Mouse (Mus musculus): Measurements from ENCODE around the gene Ankrd13d. TPM values are rescaled to one million over a fixed set of nuclear protein-coding genes. Genes with fewer than 3 reads are reported as not detected.
"Not testable (repeated sequence)": the region's sequence is repeated elsewhere in the genome, so short reads cannot be mapped to it uniquely, and the experiment has no call there.

Ankrd13d gene
- polyA plus RNA-seq, 1 experiment from 2014 or later = 1.4 TPM

GRCm38 (mm10) chr19:4257216-4257896 is 25.6 kb downstream of the Ankrd13d start:
- Histone ChIP-seq H3K9ac (peak overlapping the region; percentile 72), H3K9me3 (replicated peaks) (no peaks in the 10 kb centered on the region), H3K27me3 (replicated peaks) (0 out of 2 replicates have a peak, but pooled peaks cover 5% of the 10 kb centered on the region), H3K4me2 (peak overlapping the region; percentile 96), H3K36me3 (no peaks in the 10 kb centered on the region), H3K27ac (no peak overlapping the region), H3K4me3 (peak overlapping the region; percentile 72), H3K4me1 (peaks cover 21% of the 10 kb centered on the region)
- peak; percentile 85 for ATAC-seq
- WGBS (ENCODE audit: insufficient replicate concordance) = under 1% methylated on average over 41 of the region's 41 CpGs

- no peak overlapping the region for H3K9ac ChIP-seq
- no peak overlapping the region for H3K4me2 ChIP-seq
- no peaks in the 10 kb centered on the region for H3K9me3 ChIP-seq (replicated peaks)
- peaks cover 21% of the 10 kb centered on the region for H3K4me1 ChIP-seq
- H3K36me3 ChIP-seq = no peaks in the 10 kb centered on the region
- H3K27me3 ChIP-seq (replicated peaks) = 0 out of 2 replicates have a peak, but pooled peaks cover 5% of the 10 kb centered on the region
- WGBS (ENCODE audit: insufficient replicate concordance) = 70% methylated on average over 11 of the region's 11 CpGs
- ATAC-seq = no peak
- no peak overlapping the region for H3K27ac ChIP-seq
- H3K4me3 ChIP-seq = no peak overlapping the region
Observed at GRCm38 (mm10) chr19:4255583-4256162, 27.3 kb downstream of the Ankrd13d start.

GRCm38 (mm10) chr19:4254230-4254629 is 28.7 kb downstream of the Ankrd13d start:
- H3K4me3 ChIP-seq = no peak overlapping the region
- ATAC-seq = no peak
- no peak overlapping the region for H3K4me2 ChIP-seq
- H3K27me3 ChIP-seq (replicated peaks) = 0 out of 2 replicates have a peak, but pooled peaks cover 5% of the 10 kb centered on the region
- 74% methylated on average over 7 of the region's 7 CpGs for WGBS (ENCODE audit: insufficient replicate concordance)
- no peak overlapping the region for H3K27ac ChIP-seq
- peaks cover 18% of the 10 kb centered on the region for H3K4me1 ChIP-seq
- no peak overlapping the region for H3K9ac ChIP-seq
- H3K36me3 ChIP-seq = no peaks in the 10 kb centered on the region
- H3K9me3 ChIP-seq (replicated peaks) = no peaks in the 10 kb centered on the region

GRCm38 (mm10) chr19:4248683-4249082 is 34.3 kb downstream of the Ankrd13d start:
- H3K27me3 ChIP-seq (replicated peaks); ATAC-seq; H3K9ac ChIP-seq; H3K4me1 ChIP-seq; H3K36me3 ChIP-seq; H3K4me3 ChIP-seq; H3K4me2 ChIP-seq; H3K27ac ChIP-seq; H3K9me3 ChIP-seq (replicated peaks): not testable (repeated sequence)
- 38% methylated on average over 1 of the region's 1 CpGs for WGBS (ENCODE audit: insufficient replicate concordance)

- ATAC-seq = no peak
- H3K27ac ChIP-seq = no peak overlapping the region
- no peaks in the 10 kb centered on the region for H3K9me3 ChIP-seq (replicated peaks)
- H3K4me1 ChIP-seq = no peaks in the 10 kb centered on the region
- no peak overlapping the region for H3K9ac ChIP-seq
- WGBS (ENCODE audit: insufficient replicate concordance) = 33% methylated on average over 1 of the region's 1 CpGs
- 0 out of 2 replicates have a peak, but pooled peaks cover 7% of the 10 kb centered on the region for H3K27me3 ChIP-seq (replicated peaks)
- H3K36me3 ChIP-seq = no peaks in the 10 kb centered on the region
- H3K4me3 ChIP-seq = no peak overlapping the region
- no peak overlapping the region for H3K4me2 ChIP-seq
Observed at GRCm38 (mm10) chr19:4247010-4247409, 35.9 kb downstream of the Ankrd13d start.

GRCm38 (mm10) chr19:4244775-4245174 is 38.2 kb downstream of the Ankrd13d start:
- Histone ChIP-seq H3K4me1 (no peaks in the 10 kb centered on the region), H3K27ac (no peak overlapping the region), H3K27me3 (replicated peaks) (0 out of 2 replicates have a peak, but pooled peaks cover 7% of the 10 kb centered on the region), H3K9me3 (replicated peaks) (no peaks in the 10 kb centered on the region), H3K36me3 (no peaks in the 10 kb centered on the region), H3K9ac (no peak overlapping the region), H3K4me2 (no peak overlapping the region), H3K4me3 (no peak overlapping the region)
- 63% methylated on average over 6 of the region's 6 CpGs for WGBS (ENCODE audit: insufficient replicate concordance)
- ATAC-seq = no peak

GRCm38 (mm10) chr19:4242416-4242815 is 40.5 kb downstream of the Ankrd13d start:
- H3K9ac ChIP-seq = no peak overlapping the region
- H3K27ac ChIP-seq = no peak overlapping the region
- H3K9me3 ChIP-seq (replicated peaks) = no peaks in the 10 kb centered on the region
- no peaks in the 10 kb centered on the region for H3K36me3 ChIP-seq
- 55% methylated on average over 3 of the region's 3 CpGs for WGBS (ENCODE audit: insufficient replicate concordance)
- no peak overlapping the region for H3K4me2 ChIP-seq
- 0 out of 2 replicates have a peak, but pooled peaks cover 3% of the 10 kb centered on the region for H3K27me3 ChIP-seq (replicated peaks)
- no peaks in the 10 kb centered on the region for H3K4me1 ChIP-seq
- no peak for ATAC-seq
- no peak overlapping the region for H3K4me3 ChIP-seq

- no peaks in the 10 kb centered on the region for H3K36me3 ChIP-seq
- H3K27ac ChIP-seq = no peak overlapping the region
- H3K9ac ChIP-seq = no peak overlapping the region
- no peak overlapping the region for H3K4me2 ChIP-seq
- 0 out of 2 replicates have a peak, but pooled peaks cover 3% of the 10 kb centered on the region for H3K27me3 ChIP-seq (replicated peaks)
- H3K4me3 ChIP-seq = no peak overlapping the region
- H3K9me3 ChIP-seq (replicated peaks) = no peaks in the 10 kb centered on the region
- H3K4me1 ChIP-seq = no peaks in the 10 kb centered on the region
- WGBS (ENCODE audit: insufficient replicate concordance) = 57% methylated on average over 8 of the region's 8 CpGs
- no peak for ATAC-seq
Observed at GRCm38 (mm10) chr19:4240247-4240668, 42.7 kb downstream of the Ankrd13d start.

GRCm38 (mm10) chr19:4234548-4234947 is 48.4 kb downstream of the Ankrd13d start:
- Histone ChIP-seq H3K27ac (no peak overlapping the region), H3K9me3 (replicated peaks) (no peaks in the 10 kb centered on the region), H3K27me3 (replicated peaks) (peaks cover 16% of the 10 kb centered on the region), H3K4me2 (no peak overlapping the region), H3K4me3 (no peak overlapping the region), H3K36me3 (no peaks in the 10 kb centered on the region), H3K4me1 (peaks cover 35% of the 10 kb centered on the region), H3K9ac (no peak overlapping the region)
- ATAC-seq = no peak
- WGBS (ENCODE audit: insufficient replicate concordance) = 54% methylated on average over 4 of the region's 4 CpGs

GRCm38 (mm10) chr19:4232651-4233050 is 50.3 kb downstream of the Ankrd13d start:
- Histone ChIP-seq H3K9me3 (replicated peaks) (no peaks in the 10 kb centered on the region), H3K36me3 (no peaks in the 10 kb centered on the region), H3K4me1 (peaks cover 48% of the 10 kb centered on the region), H3K4me3 (peak overlapping the region; percentile 70; the same call in 1 of the 2 replicates), H3K9ac (peak overlapping the region; percentile 76; the same call in 1 of the 2 replicates), H3K27me3 (replicated peaks) (peaks cover 27% of the 10 kb centered on the region), H3K27ac (peak overlapping the region; percentile 82), H3K4me2 (peak overlapping the region; percentile 89)
- 62% methylated on average over 7 of the region's 7 CpGs for WGBS (ENCODE audit: insufficient replicate concordance)
- ATAC-seq = no peak

GRCm38 (mm10) chr19:4232186-4232572 is 50.8 kb downstream of the Ankrd13d start:
- no peak; the same call in 1 of the 2 replicates for ATAC-seq
- peak overlapping the region; percentile 89 for H3K4me2 ChIP-seq
- H3K4me1 ChIP-seq = peaks cover 51% of the 10 kb centered on the region
- WGBS (ENCODE audit: insufficient replicate concordance) = 10% methylated on average over 2 of the region's 2 CpGs
- H3K9ac ChIP-seq = peak overlapping the region; percentile 76
- no peaks in the 10 kb centered on the region for H3K9me3 ChIP-seq (replicated peaks)
- H3K27ac ChIP-seq = peak overlapping the region; percentile 82
- H3K36me3 ChIP-seq = no peaks in the 10 kb centered on the region
- peak overlapping the region; percentile 70 for H3K4me3 ChIP-seq
- H3K27me3 ChIP-seq (replicated peaks) = peaks cover 30% of the 10 kb centered on the region

Data from liver, embryonic 12.5 days (tissue).